Mouse (Mus musculus): Measurements from ENCODE around the gene 1810037I17Rik. TPM values are rescaled to one million over a fixed set of nuclear protein-coding genes. Genes with fewer than 3 reads are reported as not detected.
A peak's percentile ranks its signal among the peaks of the same experiment; 100 is the strongest.

The 1810037I17Rik gene
- 85.1 and 99.1 TPM in 2 replicates for polyA plus RNA-seq (2012; ENCODE audit: insufficient read depth, insufficient read length, missing spikeins)

DNA sequence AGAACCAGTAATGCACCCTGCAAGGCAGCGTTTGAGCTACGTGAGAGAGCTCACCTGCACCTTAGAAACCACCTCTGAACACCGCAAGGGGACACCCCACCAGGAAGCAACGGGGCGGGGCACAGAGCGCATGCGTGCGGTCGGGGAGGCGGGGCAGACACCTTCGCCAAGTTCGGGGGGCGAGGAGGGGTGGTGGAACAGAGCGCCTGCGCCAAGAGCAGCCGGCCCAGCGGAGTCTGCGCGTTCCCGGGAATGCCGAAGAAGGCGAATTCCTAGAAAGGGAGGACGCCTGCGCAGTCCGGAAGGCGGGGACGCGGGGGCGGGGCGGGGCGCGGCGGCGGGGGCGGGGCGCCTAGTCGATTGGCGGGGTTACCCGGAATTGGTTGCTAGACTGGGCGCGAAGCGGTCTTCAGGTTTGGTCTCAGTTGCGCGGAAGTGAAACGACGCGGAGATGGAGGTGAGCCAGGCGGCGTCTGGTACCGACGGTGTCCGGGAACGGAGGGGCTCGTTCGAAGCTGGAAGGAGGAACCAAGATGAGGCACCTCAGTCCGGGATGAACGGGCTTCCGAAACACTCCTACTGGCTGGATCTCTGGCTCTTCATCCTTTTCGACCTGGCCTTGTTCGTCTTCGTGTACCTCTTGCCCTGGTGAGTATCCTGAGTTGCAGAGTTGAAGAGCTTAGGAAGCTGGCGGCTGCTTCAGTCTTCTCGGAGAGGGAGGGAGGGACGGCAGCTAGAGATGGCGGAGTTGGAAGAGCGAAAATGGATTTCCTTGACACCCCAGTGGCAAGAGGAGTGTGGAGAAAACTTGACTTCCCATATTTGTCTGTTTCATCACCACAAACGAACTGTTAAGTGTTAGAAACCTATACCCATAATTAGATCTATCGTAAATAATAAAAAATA lies at the start of gene 1810037I17Rik:
1810037I17Rik (plus strand) TSS at position 195 of the 906 bp plus-strand sequence.
- Histone ChIP-seq H3K4me3 (ENCODE audit: insufficient read depth, low read depth, low read length) (peak within 1 kb of the TSS; percentile 75), H3K27ac (replicated peaks; ENCODE audit: low read depth, low read length) (peak within 1 kb of the TSS; percentile 79), H3K4me1 (ENCODE audit: control insufficient read depth, insufficient read depth, insufficient read length, low read length) (peaks cover 3% of the 10 kb centered on the region; the same call in 1 of the 2 replicates)

DNA sequence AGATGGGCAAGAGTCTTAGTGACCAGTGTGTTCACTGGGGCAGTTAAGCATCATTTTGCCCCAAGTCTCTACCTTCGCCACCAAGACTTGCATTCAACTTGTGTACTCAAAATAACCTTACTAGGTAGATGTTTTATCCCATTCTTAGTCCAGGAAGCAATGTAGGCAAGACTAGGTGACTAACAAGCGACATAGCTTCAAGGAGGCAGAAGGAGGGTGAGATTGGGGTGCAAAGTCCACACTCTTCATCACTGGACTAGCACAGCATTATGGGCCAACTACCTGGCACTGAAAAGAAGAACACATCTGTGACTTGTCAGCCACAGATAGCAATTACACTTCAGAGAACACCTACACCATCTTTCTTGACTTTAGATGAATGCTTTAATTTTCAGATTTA lies 47.1 kb upstream of the 1810037I17Rik start:
- Histone ChIP-seq H3K4me3 (ENCODE audit: insufficient read depth, low read depth, low read length) (no peak overlapping the region), H3K4me1 (ENCODE audit: control insufficient read depth, insufficient read depth, insufficient read length, low read length) (no peaks in the 10 kb centered on the region), H3K27ac (replicated peaks; ENCODE audit: low read depth, low read length) (no peak overlapping the region)

DNA sequence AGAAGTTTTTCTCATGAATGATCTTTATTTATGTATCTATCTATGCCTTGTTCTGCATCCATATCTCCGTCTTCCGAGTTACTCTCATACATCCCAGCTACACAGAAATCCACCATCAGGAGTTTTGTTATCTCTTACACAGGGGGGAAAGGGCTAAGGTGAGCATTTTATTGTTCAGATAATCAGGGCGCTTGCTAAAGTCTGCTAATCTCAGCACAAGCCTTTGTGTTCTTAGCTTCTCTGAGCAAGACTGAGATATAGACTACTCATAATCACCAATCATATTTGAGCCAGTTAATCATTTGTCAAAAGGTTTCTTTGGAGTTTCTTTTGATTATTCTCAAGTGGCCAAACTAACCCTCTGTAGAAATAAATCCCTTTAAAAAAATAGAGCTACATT lies 46.5 kb upstream of the 1810037I17Rik start:
- H3K4me1 ChIP-seq (ENCODE audit: control insufficient read depth, insufficient read depth, insufficient read length, low read length), result no peaks in the 10 kb centered on the region
- no peak overlapping the region for H3K27ac ChIP-seq (replicated peaks; ENCODE audit: low read depth, low read length)
- no peak overlapping the region for H3K4me3 ChIP-seq (ENCODE audit: insufficient read depth, low read depth, low read length)

DNA sequence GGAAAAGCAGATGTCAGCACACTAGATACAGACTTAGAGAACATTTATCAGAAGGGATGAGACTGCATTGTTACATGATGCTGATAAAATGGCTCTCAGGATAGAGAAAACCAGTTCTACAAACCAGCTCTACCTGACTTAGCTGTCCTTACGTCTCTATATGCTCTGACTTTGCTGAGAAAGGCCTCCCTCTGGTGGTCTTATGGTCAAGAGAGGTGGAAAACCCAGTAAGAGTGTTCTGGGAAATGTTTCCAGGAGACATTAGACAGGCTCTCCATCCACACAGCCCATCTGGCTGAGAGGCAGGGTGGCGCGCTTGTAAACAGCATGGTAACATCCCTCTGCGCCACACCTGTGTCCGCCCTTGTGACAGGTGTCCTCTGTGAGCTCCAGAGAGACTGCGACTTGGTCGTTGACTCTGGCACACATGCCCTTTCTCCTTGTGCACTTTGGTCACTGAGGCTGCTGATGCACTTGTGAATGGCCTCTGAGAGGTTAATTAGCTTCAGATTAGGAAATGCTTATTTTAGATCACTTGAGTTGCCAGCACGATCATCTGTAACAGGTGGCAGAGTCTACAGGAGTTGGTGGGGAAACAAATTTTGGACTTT lies 45.2 kb upstream of the 1810037I17Rik start:
- Histone ChIP-seq H3K27ac (replicated peaks; ENCODE audit: low read depth, low read length) (no peak overlapping the region), H3K4me3 (ENCODE audit: insufficient read depth, low read depth, low read length) (no peak overlapping the region), H3K4me1 (ENCODE audit: control insufficient read depth, insufficient read depth, insufficient read length, low read length) (no peaks in the 10 kb centered on the region)

DNA sequence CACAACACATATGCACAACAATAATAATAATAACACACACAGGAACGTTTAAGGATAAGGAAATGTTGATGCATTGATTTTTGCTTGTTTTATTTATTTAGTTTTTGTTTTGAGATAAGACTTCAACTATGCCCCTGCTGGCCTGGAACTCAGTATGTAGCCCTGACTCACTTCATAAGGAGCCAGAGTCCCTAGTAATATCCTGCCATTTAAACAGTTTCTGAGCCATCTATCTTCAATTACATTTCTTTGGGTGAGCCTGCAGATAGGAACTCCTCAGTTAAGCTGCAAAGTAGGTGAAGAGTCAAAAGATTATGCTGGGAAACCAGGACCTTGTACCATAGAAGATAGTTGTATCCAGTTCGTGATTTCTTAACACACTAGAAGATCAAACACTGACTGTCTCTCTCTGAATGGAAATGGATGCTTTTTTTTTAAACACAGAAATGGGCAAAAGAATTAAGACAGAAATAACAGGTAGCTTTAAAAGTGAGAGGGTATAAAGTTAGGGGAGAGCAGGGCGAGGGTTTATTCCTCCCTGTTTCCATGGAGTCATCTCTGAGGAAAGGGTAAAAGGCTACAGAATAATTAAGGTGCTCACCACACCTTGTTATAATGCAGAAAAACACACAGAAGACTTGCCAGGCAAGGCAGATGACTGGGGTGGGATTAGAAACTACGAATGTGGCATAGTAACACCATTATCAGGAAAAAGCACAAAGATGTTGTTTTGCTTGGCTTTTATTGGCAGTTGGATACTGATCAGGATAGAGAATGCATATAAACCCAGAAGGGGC lies 36.3 kb upstream of the 1810037I17Rik start:
- no peak overlapping the region for H3K27ac ChIP-seq (replicated peaks; ENCODE audit: low read depth, low read length)
- H3K4me1 ChIP-seq (ENCODE audit: control insufficient read depth, insufficient read depth, insufficient read length, low read length), result no peaks in the 10 kb centered on the region
- no peak overlapping the region for H3K4me3 ChIP-seq (ENCODE audit: insufficient read depth, low read depth, low read length)

DNA sequence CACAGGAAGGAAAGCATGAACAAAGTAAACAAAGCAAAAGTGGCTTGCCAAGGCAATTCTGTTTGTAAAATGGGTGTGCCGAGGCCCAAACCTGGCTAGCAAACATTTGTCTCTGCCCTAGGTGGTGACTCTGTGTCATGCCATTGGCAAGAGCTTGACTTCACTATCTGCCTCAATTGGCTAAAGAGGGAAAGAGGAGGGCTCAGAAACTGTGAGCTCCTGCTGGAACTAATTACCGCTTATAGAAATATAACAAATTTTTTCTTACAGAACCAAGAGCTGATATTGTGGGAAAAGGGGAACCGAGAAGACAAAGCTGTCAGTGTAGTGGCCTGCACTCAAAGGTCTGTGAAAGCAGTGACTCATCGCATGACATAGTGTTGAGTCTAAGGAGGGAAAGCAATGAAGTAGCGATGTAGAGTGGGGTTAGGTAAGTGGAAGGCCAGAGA lies 35.6 kb upstream of the 1810037I17Rik start:
- Histone ChIP-seq H3K27ac (replicated peaks; ENCODE audit: low read depth, low read length) (no peak overlapping the region), H3K4me3 (ENCODE audit: insufficient read depth, low read depth, low read length) (no peak overlapping the region), H3K4me1 (ENCODE audit: control insufficient read depth, insufficient read depth, insufficient read length, low read length) (no peaks in the 10 kb centered on the region)

DNA sequence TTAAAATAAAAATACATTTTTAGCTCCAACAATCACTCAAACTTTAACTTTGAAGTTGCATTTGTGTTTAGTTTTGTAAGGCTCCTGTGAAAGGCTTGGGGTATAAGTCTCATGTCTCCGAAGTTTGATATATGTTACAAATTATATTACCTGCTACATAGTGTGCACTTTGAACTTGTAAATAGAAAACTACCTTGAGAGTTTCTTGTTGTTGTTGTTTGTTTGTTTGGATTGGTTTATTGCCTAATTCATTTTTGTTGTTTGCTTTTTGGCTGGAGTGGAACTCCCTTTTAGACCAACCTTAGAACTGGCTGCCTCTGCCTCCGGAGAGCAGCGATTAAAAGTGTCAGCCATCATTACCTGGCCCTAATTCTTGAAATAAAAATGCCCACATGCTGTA lies 29.2 kb upstream of the 1810037I17Rik start, which contains the start of gene Fabp2:
Fabp2 (plus strand) TSS at position 301 of the 400 bp plus-strand sequence.
- no peaks in the 10 kb centered on the region for H3K4me1 ChIP-seq (ENCODE audit: control insufficient read depth, insufficient read depth, insufficient read length, low read length)
- no peak within 1 kb of the TSS for H3K4me3 ChIP-seq (ENCODE audit: insufficient read depth, low read depth, low read length)
- H3K27ac ChIP-seq (replicated peaks; ENCODE audit: low read depth, low read length), result no peak within 1 kb of the TSS

DNA sequence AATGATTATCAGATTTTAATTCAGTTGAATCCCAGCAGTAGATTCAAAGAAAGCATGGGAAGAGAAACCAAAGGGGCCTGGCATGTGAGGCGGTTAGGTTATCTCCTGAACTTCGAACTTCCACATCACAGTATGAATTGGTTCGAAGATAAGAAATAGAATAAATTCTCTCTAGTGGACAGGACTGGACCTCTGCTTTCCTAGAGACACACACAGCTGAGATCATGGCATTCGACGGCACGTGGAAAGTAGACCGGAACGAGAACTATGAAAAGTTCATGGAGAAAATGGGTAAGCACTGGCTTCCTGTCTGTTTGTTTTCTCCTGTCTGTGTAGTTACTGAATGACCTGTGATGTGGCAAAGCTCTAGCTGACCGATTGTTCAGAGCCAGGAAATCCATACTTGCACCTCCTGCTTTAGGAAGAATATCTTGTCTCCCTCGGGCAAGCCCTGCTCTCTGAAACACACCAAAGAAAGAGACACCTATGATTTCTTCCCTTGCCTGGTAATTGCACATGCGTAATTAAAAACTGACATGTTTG lies 28.7 kb upstream of the 1810037I17Rik start:
- no peak overlapping the region for H3K27ac ChIP-seq (replicated peaks; ENCODE audit: low read depth, low read length)
- no peaks in the 10 kb centered on the region for H3K4me1 ChIP-seq (ENCODE audit: control insufficient read depth, insufficient read depth, insufficient read length, low read length)
- H3K4me3 ChIP-seq (ENCODE audit: insufficient read depth, low read depth, low read length), result no peak overlapping the region

DNA sequence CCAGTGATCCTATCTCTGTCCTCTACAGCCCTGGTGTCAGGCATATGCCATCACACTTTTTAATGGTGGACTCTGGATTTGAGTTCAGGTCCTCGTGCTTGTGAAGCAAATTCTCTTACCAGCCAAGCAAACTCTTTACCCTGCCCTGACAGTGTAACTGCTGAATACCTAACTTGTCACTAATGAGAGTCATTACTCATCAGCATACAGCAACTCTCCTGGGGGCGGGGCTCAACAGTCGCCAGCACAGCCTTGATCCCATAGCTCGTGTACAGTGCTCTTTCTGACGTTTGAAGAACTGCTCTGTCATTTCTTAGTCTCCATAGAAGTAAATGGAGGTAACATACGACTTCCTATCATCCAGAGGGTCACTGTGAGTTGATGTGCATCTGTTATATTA lies 25.7 kb upstream of the 1810037I17Rik start:
- H3K4me1 ChIP-seq (ENCODE audit: control insufficient read depth, insufficient read depth, insufficient read length, low read length), result no peaks in the 10 kb centered on the region
- H3K4me3 ChIP-seq (ENCODE audit: insufficient read depth, low read depth, low read length), result no peak overlapping the region
- H3K27ac ChIP-seq (replicated peaks; ENCODE audit: low read depth, low read length), result no peak overlapping the region

DNA sequence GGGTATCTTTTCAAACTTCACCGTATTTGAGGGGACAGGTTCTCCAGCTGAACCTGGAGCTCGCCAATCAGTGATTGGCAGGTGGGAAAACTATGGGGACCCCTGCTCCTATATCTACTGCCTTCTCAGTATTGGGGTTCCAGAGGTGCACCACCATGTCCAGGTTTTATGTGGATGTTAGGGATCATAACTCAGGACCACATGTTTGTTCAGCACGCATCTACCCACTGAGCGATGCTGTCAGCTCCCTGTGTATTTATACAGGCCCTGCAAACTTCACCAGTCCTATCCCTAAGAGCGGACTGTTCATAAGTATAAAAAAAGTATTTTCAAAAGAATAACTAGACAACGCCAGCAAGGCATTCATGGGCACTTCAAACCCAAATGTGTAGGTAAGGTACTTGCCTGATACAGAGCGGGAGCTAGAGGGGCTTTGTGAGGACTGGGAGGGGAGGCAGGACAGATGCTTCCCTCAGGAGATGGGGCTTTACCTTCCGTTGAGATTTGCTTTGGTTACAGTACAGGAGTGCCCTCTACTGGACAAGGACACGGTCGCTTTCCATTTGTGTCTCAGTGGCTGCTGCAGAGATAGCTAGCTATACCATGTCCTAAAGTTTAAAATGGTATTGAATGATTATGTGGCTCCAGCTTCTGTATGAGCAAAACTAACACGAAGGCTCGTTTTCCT lies 20.1 kb upstream of the 1810037I17Rik start:
- Histone ChIP-seq H3K4me3 (ENCODE audit: insufficient read depth, low read depth, low read length) (no peak overlapping the region), H3K4me1 (ENCODE audit: control insufficient read depth, insufficient read depth, insufficient read length, low read length) (no peaks in the 10 kb centered on the region), H3K27ac (replicated peaks; ENCODE audit: low read depth, low read length) (no peak overlapping the region)

DNA sequence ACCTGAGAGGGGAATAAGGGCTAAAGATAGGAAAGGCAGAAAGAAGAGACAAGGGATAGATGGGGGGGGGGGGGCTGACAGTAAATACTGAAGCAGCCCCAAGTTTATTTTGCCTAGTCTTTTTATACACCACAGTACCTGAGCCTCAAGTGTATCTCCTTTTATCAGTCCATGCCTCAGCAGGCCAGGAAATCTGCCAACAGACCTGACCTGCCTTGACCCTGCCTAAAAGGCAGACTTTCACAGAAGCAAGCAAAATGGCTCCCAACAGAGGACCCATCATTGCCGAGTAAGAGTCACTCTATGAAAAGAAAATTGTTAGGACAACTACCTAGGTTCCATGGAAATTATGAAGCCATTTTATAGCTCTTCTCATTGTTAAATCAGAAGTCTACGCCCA lies 16.2 kb upstream of the 1810037I17Rik start:
- Histone ChIP-seq H3K27ac (replicated peaks; ENCODE audit: low read depth, low read length) (no peak overlapping the region), H3K4me3 (ENCODE audit: insufficient read depth, low read depth, low read length) (no peak overlapping the region), H3K4me1 (ENCODE audit: control insufficient read depth, insufficient read depth, insufficient read length, low read length) (no peaks in the 10 kb centered on the region)

DNA sequence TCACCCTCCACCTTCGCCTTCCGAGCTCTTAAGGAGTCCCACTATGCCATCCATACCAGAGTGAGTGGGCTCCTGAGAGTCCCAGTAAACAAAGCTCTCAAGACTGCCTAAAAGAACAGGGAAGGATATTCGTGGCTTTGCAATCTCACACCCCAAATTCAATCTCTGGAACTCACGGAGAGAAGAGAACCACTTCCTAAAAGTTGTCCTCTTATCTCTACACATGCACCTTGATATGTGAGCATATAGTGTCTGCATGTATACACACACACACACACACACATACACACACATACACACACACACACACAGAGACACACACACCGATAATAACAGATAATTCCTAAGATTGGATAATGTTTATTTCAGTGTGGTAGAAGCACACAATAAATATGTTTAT lies 8.5 kb upstream of the 1810037I17Rik start:
- no peak overlapping the region for H3K27ac ChIP-seq (replicated peaks; ENCODE audit: low read depth, low read length)
- no peaks in the 10 kb centered on the region for H3K4me1 ChIP-seq (ENCODE audit: control insufficient read depth, insufficient read depth, insufficient read length, low read length)
- no peak overlapping the region for H3K4me3 ChIP-seq (ENCODE audit: insufficient read depth, low read depth, low read length)

DNA sequence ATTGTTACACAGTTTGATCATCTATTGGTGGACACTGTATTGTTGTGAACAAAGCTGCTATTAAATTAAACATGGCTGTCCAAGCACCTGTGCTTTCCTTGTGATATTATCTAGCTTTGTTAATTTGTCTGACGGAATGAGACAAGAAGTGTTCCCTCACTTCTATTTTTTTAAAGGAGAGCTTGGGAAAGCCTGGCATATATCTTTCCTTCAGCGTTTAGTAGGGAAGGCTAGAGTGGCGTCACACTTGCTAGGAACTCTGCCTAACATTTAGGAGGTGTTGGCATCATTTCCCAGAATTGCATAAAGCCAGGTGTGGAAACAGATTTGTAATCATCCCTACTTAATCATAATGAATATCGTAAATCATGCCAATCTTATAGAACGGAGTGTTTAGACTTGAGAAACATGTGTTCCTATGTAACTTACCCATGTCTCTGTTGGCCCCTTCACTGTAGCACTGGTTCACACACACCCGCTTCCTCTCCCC lies 7.8 kb upstream of the 1810037I17Rik start:
- no peak overlapping the region for H3K4me3 ChIP-seq (ENCODE audit: insufficient read depth, low read depth, low read length)
- no peak overlapping the region for H3K27ac ChIP-seq (replicated peaks; ENCODE audit: low read depth, low read length)
- peaks cover 3% of the 10 kb centered on the region; the same call in 1 of the 2 replicates for H3K4me1 ChIP-seq (ENCODE audit: control insufficient read depth, insufficient read depth, insufficient read length, low read length)

DNA sequence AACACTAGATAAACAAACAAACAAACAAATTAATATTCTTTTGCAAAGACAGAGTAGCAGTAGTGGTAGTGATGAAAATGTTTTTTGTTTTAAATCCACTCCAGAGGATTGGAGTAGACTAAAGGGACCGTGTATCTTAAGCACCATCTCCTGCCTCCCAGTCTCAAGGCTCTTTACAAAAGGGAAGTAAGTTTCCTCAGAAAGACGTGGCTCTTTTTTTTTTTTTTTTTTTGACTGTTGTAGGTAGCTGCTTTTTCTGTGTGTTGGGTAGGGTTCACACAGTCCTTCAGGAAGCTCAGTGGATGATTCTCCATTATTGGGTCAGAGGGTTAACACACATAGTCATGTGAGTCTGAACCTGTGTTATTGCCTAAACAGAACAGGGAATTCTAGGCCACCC lies 5.3 kb upstream of the 1810037I17Rik start:
- no peak overlapping the region for H3K4me3 ChIP-seq (ENCODE audit: insufficient read depth, low read depth, low read length)
- peaks cover 3% of the 10 kb centered on the region; the same call in 1 of the 2 replicates for H3K4me1 ChIP-seq (ENCODE audit: control insufficient read depth, insufficient read depth, insufficient read length, low read length)
- no peak overlapping the region for H3K27ac ChIP-seq (replicated peaks; ENCODE audit: low read depth, low read length)
